Mouse (Mus musculus): ENCODE measurements around the gene Scrn2. TPM values are rescaled to one million over a fixed set of nuclear protein-coding genes. Genes with fewer than 3 reads are reported as not detected.

The Scrn2 gene
- polyA plus RNA-seq, 1 experiment from 2014 or later: 16.4 TPM

DNA sequence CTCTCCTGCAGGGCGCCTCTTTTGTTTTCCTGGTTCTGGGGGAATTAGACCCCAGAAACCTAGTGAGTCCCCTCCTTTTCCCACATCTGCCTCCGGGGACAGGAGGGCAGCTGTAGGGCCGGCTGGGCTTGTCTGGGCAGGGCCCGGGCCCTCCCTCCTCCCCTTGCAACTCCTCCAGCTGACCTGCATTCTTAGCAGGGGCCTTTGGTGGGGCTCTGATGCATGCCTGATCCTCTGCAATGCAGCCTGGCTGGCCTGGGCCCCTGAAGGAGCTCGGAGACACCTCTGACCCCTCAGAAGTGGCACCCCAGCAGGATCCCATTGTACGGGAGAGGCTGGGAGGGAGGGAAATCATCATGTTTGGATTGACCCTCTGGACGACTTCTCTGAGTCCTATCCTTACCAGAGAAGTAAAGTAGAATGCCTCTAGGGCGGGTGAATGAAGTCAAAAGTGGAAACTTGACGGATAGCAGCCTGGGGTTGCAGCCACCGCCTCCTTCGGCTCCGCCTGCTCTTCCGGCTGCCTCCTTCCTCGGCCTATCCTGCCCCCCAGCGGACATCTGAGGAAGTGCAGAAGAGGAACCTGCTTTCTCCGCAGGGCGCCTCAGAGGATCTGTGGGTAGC is 3.9 kb upstream of the Scrn2 start:
- no peaks in the 10 kb centered on the region for H3K36me3 ChIP-seq (ENCODE audit: control insufficient read depth, insufficient read depth, low read length)
- no peak overlapping the region for H3K27ac ChIP-seq (ENCODE audit: low read depth, low read length)
- H3K4me3 ChIP-seq (ENCODE audit: low read depth, low read length): peak overlapping the region; percentile 16
- ATAC-seq (replicated peaks; ENCODE audit: low FRiP score) (peak; percentile 37; the same call in 1 of the 2 replicates), DNase-seq (ENCODE audit: low spot score) (peak; percentile 79)
- peak overlapping the region; percentile 56 for H3K4me2 ChIP-seq
- H3K27me3 ChIP-seq (replicated peaks; ENCODE audit: control insufficient read depth, insufficient read depth, low read length): peaks cover 47% of the 10 kb centered on the region
- H3K9me3 ChIP-seq (ENCODE audit: control insufficient read depth, low read length): no peaks in the 10 kb centered on the region
- peaks cover 21% of the 10 kb centered on the region for H3K4me1 ChIP-seq (replicated peaks; ENCODE audit: control insufficient read depth, insufficient read depth, low read length)
- 5% methylated on average over 17 of the region's 17 CpGs for WGBS
- peak overlapping the region; percentile 52 for H3K9ac ChIP-seq (ENCODE audit: low read depth, low read length)

DNA sequence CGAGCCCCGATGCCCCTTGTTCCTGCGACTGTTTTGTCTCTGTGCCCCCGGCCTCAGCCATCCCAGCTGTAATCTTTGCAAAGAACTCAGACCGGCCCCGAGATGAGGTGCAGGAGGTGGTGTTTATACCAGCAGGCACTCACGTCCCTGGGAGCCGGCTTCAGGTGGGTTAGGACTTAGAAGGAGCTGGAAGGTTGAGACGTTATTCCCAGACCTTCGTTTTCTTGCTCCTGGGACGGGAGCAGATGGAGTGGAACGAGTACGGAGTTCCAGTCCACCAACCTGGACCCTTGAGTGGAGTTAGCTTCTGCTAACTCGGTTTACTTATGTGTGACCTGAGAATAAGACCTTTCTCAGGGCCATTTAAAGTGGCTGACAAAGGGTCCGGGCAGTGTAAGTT is 688 bp downstream of the Scrn2 start:
- ATAC-seq (replicated peaks; ENCODE audit: low FRiP score) (no peak), DNase-seq (ENCODE audit: low spot score) (no peak)
- no peak overlapping the region for H3K27ac ChIP-seq (ENCODE audit: low read depth, low read length)
- H3K27me3 ChIP-seq (replicated peaks; ENCODE audit: control insufficient read depth, insufficient read depth, low read length): peaks cover under 1% of the 10 kb centered on the region
- 31% methylated on average over 15 of the region's 15 CpGs for WGBS
- peaks cover 6% of the 10 kb centered on the region; the same call in 1 of the 2 replicates for H3K36me3 ChIP-seq (ENCODE audit: control insufficient read depth, insufficient read depth, low read length)
- peak overlapping the region; percentile 59 for H3K9ac ChIP-seq (ENCODE audit: low read depth, low read length)
- peak overlapping the region; percentile 54 for H3K4me3 ChIP-seq (ENCODE audit: low read depth, low read length)
- peak overlapping the region; percentile 82 for H3K4me2 ChIP-seq
- peaks cover 17% of the 10 kb centered on the region for H3K4me1 ChIP-seq (replicated peaks; ENCODE audit: control insufficient read depth, insufficient read depth, low read length)
- no peaks in the 10 kb centered on the region for H3K9me3 ChIP-seq (ENCODE audit: control insufficient read depth, low read length)

DNA sequence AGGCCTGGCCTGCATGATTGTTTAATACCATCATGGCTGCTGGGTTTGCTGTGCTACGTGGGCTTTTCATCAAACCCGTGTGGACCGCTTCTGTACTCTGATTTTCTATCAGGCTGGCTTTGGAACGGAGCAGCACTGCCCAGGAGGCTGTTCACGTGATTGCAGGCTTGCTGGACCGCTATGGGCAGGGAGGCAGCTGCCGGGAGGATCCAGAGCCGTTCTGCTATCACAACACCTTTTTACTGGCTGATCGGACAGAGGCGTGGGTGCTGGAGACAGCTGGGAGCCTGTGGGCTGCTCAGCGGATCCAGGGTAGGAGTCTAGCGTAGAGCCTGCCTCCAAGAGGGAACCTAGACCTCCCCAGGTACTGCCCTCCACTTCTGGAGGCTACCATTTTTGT is 2.2 kb downstream of the Scrn2 start:
- Histone ChIP-seq H3K4me2 (no peak overlapping the region), H3K27ac (ENCODE audit: low read depth, low read length) (no peak overlapping the region), H3K4me1 (replicated peaks; ENCODE audit: control insufficient read depth, insufficient read depth, low read length) (peaks cover 13% of the 10 kb centered on the region), H3K4me3 (ENCODE audit: low read depth, low read length) (no peak overlapping the region), H3K9ac (ENCODE audit: low read depth, low read length) (no peak overlapping the region; the same call in 1 of the 2 replicates), H3K27me3 (replicated peaks; ENCODE audit: control insufficient read depth, insufficient read depth, low read length) (no peaks in the 10 kb centered on the region; the same call in 1 of the 2 replicates), H3K36me3 (ENCODE audit: control insufficient read depth, insufficient read depth, low read length) (peaks cover 6% of the 10 kb centered on the region; the same call in 1 of the 2 replicates), H3K9me3 (ENCODE audit: control insufficient read depth, low read length) (no peaks in the 10 kb centered on the region)
- 80% methylated on average over 12 of the region's 12 CpGs for WGBS
- DNase-seq (ENCODE audit: low spot score) (no peak), ATAC-seq (replicated peaks; ENCODE audit: low FRiP score) (no peak)

DNA sequence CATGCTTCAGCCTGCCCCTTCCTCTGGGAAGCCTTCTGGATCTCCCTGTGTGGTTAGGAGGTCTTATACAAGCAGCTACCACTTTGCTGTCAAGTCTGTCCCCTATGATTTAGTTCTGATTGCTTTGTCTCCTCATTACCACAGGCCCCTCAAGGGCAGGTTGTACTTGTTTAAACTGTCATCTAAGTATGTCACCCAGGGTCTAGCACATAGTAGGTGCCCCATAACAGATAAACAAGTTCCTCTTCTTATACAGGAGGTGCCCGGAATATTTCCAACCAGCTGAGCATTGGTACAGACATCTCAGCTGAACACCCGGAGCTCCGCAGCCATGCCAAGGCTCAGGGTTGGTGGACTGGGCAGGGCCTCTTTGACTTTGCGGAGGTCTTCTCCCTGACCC is 2.8 kb downstream of the Scrn2 start:
- H3K36me3 ChIP-seq (ENCODE audit: control insufficient read depth, insufficient read depth, low read length): peaks cover 6% of the 10 kb centered on the region; the same call in 1 of the 2 replicates
- no peak overlapping the region for H3K4me2 ChIP-seq
- DNase-seq (ENCODE audit: low spot score) (no peak), ATAC-seq (replicated peaks; ENCODE audit: low FRiP score) (no peak)
- H3K9ac ChIP-seq (ENCODE audit: low read depth, low read length): no peak overlapping the region
- H3K27me3 ChIP-seq (replicated peaks; ENCODE audit: control insufficient read depth, insufficient read depth, low read length): no peaks in the 10 kb centered on the region; the same call in 1 of the 2 replicates
- H3K9me3 ChIP-seq (ENCODE audit: control insufficient read depth, low read length): no peaks in the 10 kb centered on the region
- H3K4me3 ChIP-seq (ENCODE audit: low read depth, low read length): no peak overlapping the region
- no peak overlapping the region for H3K27ac ChIP-seq (ENCODE audit: low read depth, low read length)
- 85% methylated on average over 4 of the region's 4 CpGs for WGBS
- H3K4me1 ChIP-seq (replicated peaks; ENCODE audit: control insufficient read depth, insufficient read depth, low read length): peaks cover 13% of the 10 kb centered on the region

DNA sequence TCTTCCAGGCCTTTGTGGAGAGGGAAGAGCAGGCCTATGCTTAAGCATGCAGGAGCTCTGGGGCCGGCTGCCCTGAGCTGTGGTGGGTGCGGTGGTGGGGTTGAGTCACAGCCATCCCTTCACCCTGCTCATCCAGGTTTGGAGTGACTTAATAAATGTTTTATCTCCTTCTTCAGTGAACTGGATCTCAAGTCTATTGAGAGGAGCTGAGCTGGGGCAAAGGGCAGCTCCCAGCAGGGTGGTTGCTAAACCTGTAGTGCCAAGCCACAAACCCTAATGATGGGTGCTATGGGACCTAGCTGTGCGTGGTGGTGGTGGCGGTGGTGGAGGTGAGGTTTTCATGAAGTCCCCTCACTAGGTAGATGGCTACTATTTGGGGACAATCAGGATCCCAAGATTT is 4.0 kb downstream of the Scrn2 start:
- Histone ChIP-seq H3K27me3 (replicated peaks; ENCODE audit: control insufficient read depth, insufficient read depth, low read length) (no peaks in the 10 kb centered on the region; the same call in 1 of the 2 replicates), H3K4me2 (no peak overlapping the region), H3K4me3 (ENCODE audit: low read depth, low read length) (no peak overlapping the region), H3K4me1 (replicated peaks; ENCODE audit: control insufficient read depth, insufficient read depth, low read length) (peaks cover 13% of the 10 kb centered on the region), H3K9ac (ENCODE audit: low read depth, low read length) (no peak overlapping the region), H3K36me3 (ENCODE audit: control insufficient read depth, insufficient read depth, low read length) (peaks cover 6% of the 10 kb centered on the region; the same call in 1 of the 2 replicates), H3K9me3 (ENCODE audit: control insufficient read depth, low read length) (no peaks in the 10 kb centered on the region), H3K27ac (ENCODE audit: low read depth, low read length) (no peak overlapping the region)
- DNase-seq (ENCODE audit: low spot score) (no peak), ATAC-seq (replicated peaks; ENCODE audit: low FRiP score) (no peak)
- 91% methylated on average over 4 of the region's 4 CpGs for WGBS

DNA sequence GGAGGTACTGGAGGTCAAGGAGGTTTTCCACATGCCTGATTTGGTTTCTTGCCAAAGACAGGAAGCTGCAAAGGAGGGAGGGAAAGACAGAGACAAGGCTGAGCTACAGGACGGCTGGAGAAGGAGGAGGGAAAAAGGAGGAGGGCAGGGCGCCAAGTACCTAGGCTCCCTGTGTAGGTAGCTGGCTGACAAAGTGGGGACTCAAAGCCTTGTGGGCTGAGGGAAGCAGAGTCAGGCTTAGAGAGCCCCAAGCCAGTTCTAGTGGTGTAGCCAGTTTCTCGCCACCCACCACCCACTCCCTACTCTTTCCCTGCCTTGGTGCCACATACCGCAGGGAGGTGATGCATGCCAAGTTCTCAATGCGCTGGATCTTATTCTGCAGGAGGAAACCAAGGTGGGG is 6.4 kb downstream of the Scrn2 start:
- ATAC-seq (replicated peaks; ENCODE audit: low FRiP score): no peak
- H3K36me3 ChIP-seq (ENCODE audit: control insufficient read depth, insufficient read depth, low read length): peaks cover 6% of the 10 kb centered on the region; the same call in 1 of the 2 replicates
- no peak overlapping the region for H3K27ac ChIP-seq (ENCODE audit: low read depth, low read length)
- no peak for DNase-seq (ENCODE audit: low spot score)
- WGBS: 71% methylated on average over 5 of the region's 5 CpGs
- no peaks in the 10 kb centered on the region; the same call in 1 of the 2 replicates for H3K27me3 ChIP-seq (replicated peaks; ENCODE audit: control insufficient read depth, insufficient read depth, low read length)
- H3K4me1 ChIP-seq (replicated peaks; ENCODE audit: control insufficient read depth, insufficient read depth, low read length): no peaks in the 10 kb centered on the region
- H3K9me3 ChIP-seq (ENCODE audit: control insufficient read depth, low read length): no peaks in the 10 kb centered on the region
- no peak overlapping the region for H3K4me2 ChIP-seq
- H3K4me3 ChIP-seq (ENCODE audit: low read depth, low read length): no peak overlapping the region
- H3K9ac ChIP-seq (ENCODE audit: low read depth, low read length): no peak overlapping the region

DNA sequence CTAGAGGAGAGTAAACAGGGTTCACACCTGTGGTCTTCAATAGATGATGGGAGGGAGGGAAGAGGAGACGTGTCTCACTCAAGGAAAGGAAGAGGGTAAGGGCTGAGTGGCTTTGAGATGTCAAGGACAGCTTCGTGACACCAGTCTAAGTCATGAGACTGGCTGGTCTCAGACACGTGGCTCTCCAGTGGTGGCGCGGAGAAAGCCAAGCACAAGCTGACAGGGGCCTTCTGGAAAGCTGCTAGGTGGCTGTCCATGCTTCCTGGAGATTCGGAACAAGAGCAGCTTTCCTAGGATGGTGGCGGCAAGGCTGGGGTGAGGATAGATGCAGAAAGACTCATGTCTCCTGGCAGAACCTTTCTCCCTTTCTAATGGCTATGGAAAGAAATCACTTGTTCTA is 9.1 kb downstream of the Scrn2 start:
- Histone ChIP-seq H3K36me3 (ENCODE audit: control insufficient read depth, insufficient read depth, low read length) (peaks cover under 1% of the 10 kb centered on the region; the same call in 1 of the 2 replicates), H3K27ac (ENCODE audit: low read depth, low read length) (no peak overlapping the region), H3K9ac (ENCODE audit: low read depth, low read length) (no peak overlapping the region), H3K4me3 (ENCODE audit: low read depth, low read length) (no peak overlapping the region), H3K27me3 (replicated peaks; ENCODE audit: control insufficient read depth, insufficient read depth, low read length) (no peaks in the 10 kb centered on the region), H3K4me1 (replicated peaks; ENCODE audit: control insufficient read depth, insufficient read depth, low read length) (peaks cover 6% of the 10 kb centered on the region), H3K9me3 (ENCODE audit: control insufficient read depth, low read length) (no peaks in the 10 kb centered on the region), H3K4me2 (no peak overlapping the region)
- 66% methylated on average over 7 of the region's 7 CpGs for WGBS
- no peak for DNase-seq (ENCODE audit: low spot score)
- no peak for ATAC-seq (replicated peaks; ENCODE audit: low FRiP score)

DNA sequence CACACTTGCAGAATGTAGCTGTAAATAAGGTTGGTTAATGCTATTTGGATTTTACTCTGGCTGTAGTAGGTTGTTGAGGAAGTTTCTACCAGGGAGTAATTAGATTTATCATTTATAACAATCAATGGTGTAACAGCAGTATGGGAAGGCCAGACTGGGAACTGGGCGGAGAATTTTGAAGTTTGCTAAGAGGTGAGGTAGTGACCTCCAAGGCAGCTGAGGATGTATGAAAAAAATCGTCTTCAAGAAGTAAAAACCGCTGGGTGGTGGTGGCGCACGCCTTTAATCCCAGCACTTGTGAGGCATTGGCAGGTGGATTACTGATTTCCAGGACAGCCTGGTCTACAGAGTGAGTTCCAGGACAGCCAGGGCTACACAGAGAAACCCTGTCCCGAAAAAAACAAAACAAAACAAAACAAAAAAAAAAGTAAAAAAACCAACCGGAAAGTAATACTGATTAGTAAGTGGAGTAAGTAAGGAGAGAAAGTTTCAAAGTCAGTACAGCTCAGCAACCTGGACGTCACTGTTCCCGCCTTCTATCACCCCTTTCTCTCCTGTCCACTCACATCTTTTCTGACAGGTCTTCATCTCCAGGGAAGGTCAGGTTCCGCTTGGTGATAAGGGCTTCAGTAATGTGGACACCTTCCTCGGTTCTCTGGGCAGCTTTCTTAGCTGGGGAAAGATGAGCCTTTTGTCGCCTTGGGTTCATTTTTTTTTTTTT is 10.7 kb downstream of the Scrn2 start:
- ATAC-seq (replicated peaks; ENCODE audit: low FRiP score) (no peak; the same call in 1 of the 2 replicates), DNase-seq (ENCODE audit: low spot score) (no peak)
- Histone ChIP-seq H3K27ac (ENCODE audit: low read depth, low read length) (no peak overlapping the region), H3K9ac (ENCODE audit: low read depth, low read length) (0 out of 2 replicates have a peak overlapping the region, but pooled peaks have one; percentile 46), H3K4me3 (ENCODE audit: low read depth, low read length) (peak overlapping the region; percentile 66), H3K9me3 (ENCODE audit: control insufficient read depth, low read length) (no peaks in the 10 kb centered on the region), H3K4me2 (peak overlapping the region; percentile 84), H3K4me1 (replicated peaks; ENCODE audit: control insufficient read depth, insufficient read depth, low read length) (peaks cover 6% of the 10 kb centered on the region), H3K36me3 (ENCODE audit: control insufficient read depth, insufficient read depth, low read length) (peaks cover 9% of the 10 kb centered on the region), H3K27me3 (replicated peaks; ENCODE audit: control insufficient read depth, insufficient read depth, low read length) (no peaks in the 10 kb centered on the region)
- 36% methylated on average over 12 of the region's 12 CpGs for WGBS
